Mouse (Mus musculus): ENCODE measurements at regions not wholly inside any gene's neighbourhood (a gene's known extent, or its start where the extent isn't known, plus 50 kb on each side); places are given as distances from the start of the nearest gene placed in this dataset.

GRCm38 (mm10) chr11:24347225-24347624 lies 269.4 kb downstream of the Bcl11a start:
- TF ChIP-seq FLI1 (IDR thresholded peaks at IDR 0.05; ENCODE audit: low read length), result no peak
- TF ChIP-seq GATA1 (IDR thresholded peaks at IDR 0.05; ENCODE audit: borderline replicate concordance, low read length), result no peak

Data from megakaryocyte, embryonic 14.5 days (primary cell).